Mouse (Mus musculus) ovary, adult 10 weeks (tissue): Measurements from ENCODE around the gene Gabrg1. TPM values are rescaled to one million over a fixed set of nuclear protein-coding genes. Genes with fewer than 3 reads are reported as not detected.

ENCODE experiments used
- polyA plus RNA-seq: library from polyadenylated mRNA; stranded (reverse); fragments of 350-450 nt; fragmentation: Illumina TruSeq; extraction: RNeasy Lipid Tissue Mini Kit (QIAGEN cat#74804); gene quantifications from one replicate; pipeline ENCODE4 v1.2.3, GENCODE M21; 2014

Gabrg1 gene
- 0.34 TPM for polyA plus RNA-seq

GRCm38 (mm10) chr5:70842192-70843095, at the start of gene Gabrg1:
Gene Gabrg1, minus strand, starts transcription at chr5:70842617.

